Mouse (Mus musculus) embryonic facial prominence, embryonic 12.5 days (tissue): Measurements from ENCODE around the gene Gcn1l1. TPM values are rescaled to one million over a fixed set of nuclear protein-coding genes. Genes with fewer than 3 reads are reported as not detected.

Source experiments
- ATAC-seq: fragments of 200-750 bp; cut with Nextera tagmentation; 2 replicates; pipeline ENCODE4 v1.8.0; 2017; ENCODE audit not compliant: insufficient number of reproducible peaks, insufficient read depth, low FRiP score, low TSS enrichment
- H3K27ac ChIP-seq: fragments of 300-500 bp; sonication (generic); 2 replicates; pipeline ENCODE4 v1.5.1; 2016; ENCODE audit warnings: mild to moderate bottlenecking
- H3K27me3 ChIP-seq: fragments of 300-500 bp; sonication (generic); 2 replicates; pipeline ENCODE4 v1.6.1; 2016; ENCODE audit warnings: mild to moderate bottlenecking, moderate library complexity
- H3K36me3 ChIP-seq: fragments of 300-500 bp; sonication (generic); 2 replicates; pipeline ENCODE4 v1.6.1; 2016; ENCODE audit warnings: mild to moderate bottlenecking
- H3K4me1 ChIP-seq: fragments of 300-500 bp; sonication (generic); 2 replicates; pipeline ENCODE4 v1.6.1; 2016
- H3K4me2 ChIP-seq: fragments of 300-500 bp; sonication (generic); replicated peaks from 2 replicates; pipeline ENCODE4 v1.6.1; 2016; ENCODE audit warnings: mild to moderate bottlenecking, moderate library complexity
- H3K4me3 ChIP-seq: fragments of 300-500 bp; sonication (generic); 2 replicates; pipeline ENCODE4 v1.5.1; 2016; ENCODE audit warnings: mild to moderate bottlenecking
- H3K9ac ChIP-seq: fragments of 300-500 bp; sonication (generic); 2 replicates; pipeline ENCODE4 v1.6.1; 2016; ENCODE audit warnings: mild to moderate bottlenecking, moderate library complexity
- H3K9me3 ChIP-seq: fragments of 300-500 bp; sonication (generic); 2 replicates; pipeline ENCODE4 v1.6.1; 2016; ENCODE audit warnings: mild to moderate bottlenecking, moderate library complexity
- WGBS: fragments of 180-500 bp; shearing (Covaris S2); methylation state at CpG from one replicate; pipeline ENCODE4 v1.1.7; 2016; 5-methylcytosine and 5-hydroxymethylcytosine counted together
- polyA plus RNA-seq: library from polyadenylated mRNA; unstranded; fragments of >200 nt; fragmentation: Nextera tagmentation; extraction: Ambion mirVana; gene quantifications from 2 replicates; pipeline ENCODE4 v1.2.1, GENCODE M21; 2016

The Gcn1l1 gene
- polyA plus RNA-seq, 1 experiment from 2014 or later: 56.1 TPM

GRCm38 (mm10) chr5:115585616-115586015 lies 20.6 kb downstream of the Gcn1l1 start:
- ATAC-seq: no peak
- no peak overlapping the region for H3K9ac ChIP-seq
- H3K9me3 ChIP-seq: peaks cover 16% of the 10 kb centered on the region
- H3K27me3 ChIP-seq: no peaks in the 10 kb centered on the region
- no peak overlapping the region for H3K4me2 ChIP-seq
- peaks cover 97% of the 10 kb centered on the region for H3K36me3 ChIP-seq
- no peak overlapping the region for H3K4me3 ChIP-seq
- H3K27ac ChIP-seq: no peak overlapping the region
- WGBS: 86% methylated on average over 12 of the region's 12 CpGs
- no peaks in the 10 kb centered on the region for H3K4me1 ChIP-seq

GRCm38 (mm10) chr5:115586166-115586565 lies 21.1 kb downstream of the Gcn1l1 start:
- ATAC-seq: no peak
- H3K36me3 ChIP-seq: peaks cover 97% of the 10 kb centered on the region
- 82% methylated on average over 15 of the region's 15 CpGs for WGBS

DNA sequence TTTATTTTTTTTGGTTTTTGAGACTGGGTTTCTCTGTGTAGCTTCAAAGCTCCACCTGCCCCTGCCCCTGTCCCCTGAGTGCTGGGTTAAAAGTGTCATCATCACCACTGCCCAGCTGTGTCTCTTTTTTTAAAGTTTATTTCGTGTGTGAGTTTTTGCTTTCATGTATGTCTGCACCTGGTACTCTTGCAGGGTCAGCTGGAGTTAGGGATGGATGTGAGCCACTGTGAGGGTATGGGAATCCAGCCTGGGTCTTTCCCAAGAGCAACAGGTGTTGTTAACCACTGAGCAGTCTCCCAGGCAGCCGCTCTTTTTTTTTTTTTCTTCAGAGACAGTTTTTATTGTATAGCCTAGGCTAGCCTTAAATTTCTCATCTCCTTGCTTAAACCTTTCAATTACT lies 21.7 kb downstream of the Gcn1l1 start:
- Histone ChIP-seq H3K36me3 (peaks cover 97% of the 10 kb centered on the region), H3K27me3 (no peaks in the 10 kb centered on the region), H3K9me3 (peaks cover 14% of the 10 kb centered on the region), H3K4me1 (no peaks in the 10 kb centered on the region), H3K27ac (no peak overlapping the region), H3K4me3 (no peak overlapping the region), H3K4me2 (no peak overlapping the region), H3K9ac (no peak overlapping the region)
- WGBS: 91% methylated on average over 2 of the region's 2 CpGs
- no peak for ATAC-seq

More at GRCm38 (mm10) chr5:115586166-115586565, 21.1 kb downstream of the Gcn1l1 start:
- no peak overlapping the region for H3K9ac ChIP-seq
- H3K9me3 ChIP-seq: peaks cover 16% of the 10 kb centered on the region
- no peaks in the 10 kb centered on the region for H3K27me3 ChIP-seq
- no peak overlapping the region for H3K4me3 ChIP-seq
- no peaks in the 10 kb centered on the region for H3K4me1 ChIP-seq
- H3K4me2 ChIP-seq: no peak overlapping the region
- no peak overlapping the region for H3K27ac ChIP-seq

DNA sequence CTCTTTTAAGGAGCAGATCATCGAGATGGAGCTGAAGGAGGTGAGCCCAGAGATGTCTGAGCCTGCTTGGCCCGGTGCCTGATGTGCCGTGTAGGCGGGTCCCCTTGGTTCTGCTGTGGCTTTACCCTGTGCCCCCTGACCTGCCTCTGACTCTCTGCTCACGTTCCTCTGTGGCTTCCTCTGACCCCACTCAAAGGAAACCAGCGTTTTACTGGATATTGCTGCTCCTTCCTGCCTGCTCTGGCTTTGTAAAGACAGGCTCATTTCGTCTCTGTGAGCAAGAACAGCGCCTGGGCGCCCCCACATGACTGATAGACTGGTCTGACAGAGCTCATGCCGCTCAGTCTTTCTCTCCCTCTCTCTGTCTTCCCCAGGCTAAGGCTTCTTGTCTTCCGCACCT lies 26.0 kb downstream of the Gcn1l1 start:
- Histone ChIP-seq H3K4me3 (no peak overlapping the region), H3K27ac (no peak overlapping the region), H3K36me3 (peaks cover 97% of the 10 kb centered on the region), H3K9ac (no peak overlapping the region), H3K4me1 (no peaks in the 10 kb centered on the region), H3K27me3 (no peaks in the 10 kb centered on the region), H3K9me3 (no peaks in the 10 kb centered on the region), H3K4me2 (no peak overlapping the region)
- WGBS: 88% methylated on average over 11 of the region's 11 CpGs
- ATAC-seq: no peak

- Histone ChIP-seq H3K27ac (no peak overlapping the region), H3K4me1 (no peaks in the 10 kb centered on the region), H3K27me3 (no peaks in the 10 kb centered on the region), H3K9ac (no peak overlapping the region), H3K4me3 (no peak overlapping the region), H3K36me3 (peaks cover 97% of the 10 kb centered on the region), H3K4me2 (no peak overlapping the region), H3K9me3 (no peaks in the 10 kb centered on the region)
- no peak for ATAC-seq
- 96% methylated on average over 2 of the region's 2 CpGs for WGBS
These were observed 26.5 kb downstream of the Gcn1l1 start for GRCm38 (mm10) chr5:115591506-115591905.

GRCm38 (mm10) chr5:115603561-115603960 lies 38.5 kb downstream of the Gcn1l1 start:
- Histone ChIP-seq H3K9me3 (no peaks in the 10 kb centered on the region), H3K36me3 (peaks cover 81% of the 10 kb centered on the region)
- ATAC-seq: no peak

GRCm38 (mm10) chr5:115611566-115611965 lies 46.5 kb downstream of the Gcn1l1 start:
- H3K9me3 ChIP-seq: no peaks in the 10 kb centered on the region
- no peaks in the 10 kb centered on the region for H3K27me3 ChIP-seq
- no peak overlapping the region for H3K4me2 ChIP-seq
- ATAC-seq: no peak
- H3K4me1 ChIP-seq: no peaks in the 10 kb centered on the region
- no peak overlapping the region for H3K27ac ChIP-seq
- WGBS: 86% methylated on average over 11 of the region's 11 CpGs
- no peak overlapping the region for H3K9ac ChIP-seq
- H3K4me3 ChIP-seq: no peak overlapping the region
- H3K36me3 ChIP-seq: peaks cover 91% of the 10 kb centered on the region

More at GRCm38 (mm10) chr5:115603561-115603960, 38.5 kb downstream of the Gcn1l1 start:
- Histone ChIP-seq H3K4me2 (no peak overlapping the region), H3K4me3 (no peak overlapping the region), H3K4me1 (no peaks in the 10 kb centered on the region), H3K9ac (no peak overlapping the region), H3K27me3 (no peaks in the 10 kb centered on the region), H3K27ac (no peak overlapping the region)
- 94% methylated on average over 6 of the region's 6 CpGs for WGBS

- Histone ChIP-seq H3K4me3 (no peak overlapping the region), H3K27ac (no peak overlapping the region)
- 91% methylated on average over 9 of the region's 9 CpGs for WGBS
These were observed 48.3 kb downstream of the Gcn1l1 start for GRCm38 (mm10) chr5:115613332-115613731.

DNA sequence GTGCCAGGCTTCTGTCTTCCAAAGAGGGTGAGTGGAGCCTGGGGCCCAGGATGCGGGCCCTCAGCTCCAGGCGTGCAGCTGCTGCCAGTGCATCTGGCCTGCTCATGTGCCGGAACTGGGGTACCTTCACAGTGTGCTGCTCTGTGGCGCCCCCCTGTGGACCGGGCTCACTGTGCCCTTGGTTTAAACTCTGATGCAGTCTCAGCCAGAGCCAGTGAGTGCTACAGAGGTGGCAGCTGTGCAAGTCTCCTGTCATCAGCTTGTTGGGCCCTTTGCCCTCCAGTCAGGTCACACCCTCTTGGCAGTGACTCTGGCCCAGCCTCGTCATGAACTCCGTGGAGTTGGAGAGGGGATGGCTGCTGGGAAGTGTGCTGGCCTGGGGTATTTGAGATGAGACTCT lies 49.9 kb downstream of the Gcn1l1 start:
- Histone ChIP-seq H3K4me3 (no peak overlapping the region), H3K9ac (no peak overlapping the region), H3K9me3 (no peaks in the 10 kb centered on the region), H3K27me3 (no peaks in the 10 kb centered on the region), H3K27ac (no peak overlapping the region), H3K4me1 (no peaks in the 10 kb centered on the region), H3K4me2 (no peak overlapping the region), H3K36me3 (peaks cover 100% of the 10 kb centered on the region)
- 83% methylated on average over 7 of the region's 7 CpGs for WGBS
- ATAC-seq: no peak

More at GRCm38 (mm10) chr5:115613332-115613731, 48.3 kb downstream of the Gcn1l1 start:
- H3K27me3 ChIP-seq: no peaks in the 10 kb centered on the region
- ATAC-seq: no peak
- no peak overlapping the region for H3K4me2 ChIP-seq
- no peaks in the 10 kb centered on the region for H3K9me3 ChIP-seq
- peaks cover 98% of the 10 kb centered on the region for H3K36me3 ChIP-seq
- no peaks in the 10 kb centered on the region for H3K4me1 ChIP-seq
- no peak overlapping the region for H3K9ac ChIP-seq

GRCm38 (mm10) chr5:115619690-115620089 lies 54.6 kb downstream of the Gcn1l1 start:
- 90% methylated on average over 15 of the region's 15 CpGs for WGBS
- H3K27me3 ChIP-seq: no peaks in the 10 kb centered on the region
- no peak overlapping the region for H3K27ac ChIP-seq
- H3K4me1 ChIP-seq: no peaks in the 10 kb centered on the region
- no peak overlapping the region for H3K4me2 ChIP-seq
- no peaks in the 10 kb centered on the region for H3K9me3 ChIP-seq
- no peak overlapping the region for H3K4me3 ChIP-seq
- H3K9ac ChIP-seq: no peak overlapping the region
- no peak for ATAC-seq
- H3K36me3 ChIP-seq: peaks cover 73% of the 10 kb centered on the region

GRCm38 (mm10) chr5:115622686-115623085 lies 57.6 kb downstream of the Gcn1l1 start:
- Histone ChIP-seq H3K4me2 (no peak overlapping the region), H3K4me1 (no peaks in the 10 kb centered on the region), H3K27ac (no peak overlapping the region), H3K9ac (no peak overlapping the region), H3K27me3 (no peaks in the 10 kb centered on the region), H3K9me3 (no peaks in the 10 kb centered on the region), H3K4me3 (no peak overlapping the region), H3K36me3 (peaks cover 43% of the 10 kb centered on the region)
- ATAC-seq: no peak
- WGBS: 85% methylated on average over 7 of the region's 7 CpGs

DNA sequence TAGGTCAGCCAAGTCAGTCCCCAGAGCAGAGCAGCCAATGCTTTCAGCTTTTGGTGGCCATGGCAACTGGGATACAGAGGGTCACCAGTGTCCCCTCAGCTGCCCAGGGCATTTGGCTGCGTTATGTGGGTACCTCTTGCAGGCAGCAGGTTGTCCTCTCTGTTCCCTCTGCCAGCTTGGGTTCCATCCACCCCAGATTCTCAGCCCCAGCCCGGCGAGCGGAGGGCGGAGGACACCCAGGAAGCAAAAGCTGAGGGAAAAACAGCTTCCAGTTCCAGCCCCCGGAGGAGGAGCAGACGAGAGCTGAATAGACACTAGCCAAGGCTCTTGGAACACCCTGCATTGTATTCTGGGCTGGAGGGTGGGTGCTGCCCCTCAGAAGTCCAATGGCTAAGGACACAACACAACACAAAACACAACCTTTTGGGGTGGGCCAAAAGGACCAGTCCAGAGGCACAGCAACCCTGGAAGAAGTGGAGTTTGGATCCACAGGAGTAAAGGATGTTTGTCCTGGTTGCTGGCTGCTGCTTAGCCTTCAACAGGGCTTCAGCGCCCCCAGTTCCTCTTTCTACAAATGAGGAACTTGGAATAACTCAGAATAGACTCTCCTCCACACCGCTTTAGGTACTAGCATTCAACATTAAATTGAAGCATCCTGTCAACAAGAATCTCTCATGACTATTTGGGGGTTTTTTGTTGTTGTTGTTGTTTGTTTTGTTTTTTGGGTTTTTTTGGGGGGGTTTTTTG lies 58.8 kb downstream of the Gcn1l1 start:
- WGBS: 84% methylated on average over 9 of the region's 9 CpGs
- no peaks in the 10 kb centered on the region for H3K9me3 ChIP-seq
- H3K27me3 ChIP-seq: no peaks in the 10 kb centered on the region
- H3K9ac ChIP-seq: no peak overlapping the region
- H3K27ac ChIP-seq: no peak overlapping the region
- no peaks in the 10 kb centered on the region for H3K4me1 ChIP-seq
- H3K4me3 ChIP-seq: no peak overlapping the region
- ATAC-seq: no peak
- H3K36me3 ChIP-seq: peaks cover 31% of the 10 kb centered on the region
- no peak overlapping the region for H3K4me2 ChIP-seq
